In genomic region chr5:93085015-93085598, GRCm38 (mm10) we compare ENCODE assay signal across 13 mouse cellular contexts. TPM values are rescaled to one million over a fixed set of nuclear protein-coding genes. Genes with fewer than 3 reads are reported as not detected.
DNase-seq lines count a peak whose midpoint lies in the region; ATAC-seq and TF ChIP-seq lines count a peak whose summit lies in the region.
"Had no signal": no experiment of that assay in that cellular context is flagged by ENCODE, and none has a peak within 500 bp of the region (broad histone marks: within the 10 kb centered on the region; RNA-seq: fewer than 3 reads in every experiment).

No protein-coding gene starts in this region.

- H3K4me2 ChIP-seq in intestine, postnatal 0 days (replicated peaks; ENCODE audit: low read depth): no peak overlapping the region
- H3K4me2 ChIP-seq in intestine, embryonic 15.5 days (replicated peaks): no peak overlapping the region
- H3K4me2 ChIP-seq: forebrain, embryonic 13.5 days; hindbrain, embryonic 12.5 days had no signal

- no peaks in the 10 kb centered on the region for H3K27me3 ChIP-seq in intestine, postnatal 0 days (replicated peaks; ENCODE audit: control insufficient read depth, insufficient read depth, low read length)
- H3K27me3 ChIP-seq in intestine, embryonic 15.5 days (replicated peaks): no peaks in the 10 kb centered on the region
- no peaks in the 10 kb centered on the region for H3K27me3 ChIP-seq in Patski
- no peaks in the 10 kb centered on the region for H3K27me3 ChIP-seq in embryonic facial prominence, embryonic 10.5 days (replicated peaks; ENCODE audit: low read depth, poor library complexity, severe bottlenecking)
- H3K27me3 ChIP-seq: forebrain, embryonic 13.5 days; hindbrain, embryonic 12.5 days had no signal

- in situ Hi-C loops in Patski (cut with MboI; ENCODE audit: low pct_unique_long_range_greater_than_20kb): no loop called here

- POLR2A ChIA-PET in Patski (lab: Charles Lee): no interaction called here

- peak; percentile 21 for DNase-seq in adrenal gland, adult 2 months
- no peak for DNase-seq in adrenal gland, postnatal 4 days (ENCODE audit: low spot score in 2 of 2)
- no peak for DNase-seq in Patski (ENCODE audit: low read depth, low spot score)
- peak; percentile 69 to 76 for DNase-seq in kidney, postnatal 25 days
- DNase-seq in layer of hippocampus, postnatal 36 days: no peak
- DNase-seq in embryonic facial prominence, embryonic 10.5 days (ENCODE audit: low spot score): no peak

- H3K36me3 ChIP-seq in intestine, postnatal 0 days (ENCODE audit: control insufficient read depth, insufficient read depth): no peaks in the 10 kb centered on the region
- H3K36me3 ChIP-seq in intestine, embryonic 15.5 days: no peaks in the 10 kb centered on the region
- no peaks in the 10 kb centered on the region for H3K36me3 ChIP-seq in embryonic facial prominence, embryonic 10.5 days (replicated peaks)
- H3K36me3 ChIP-seq: hindbrain, embryonic 12.5 days had no signal

- CTCF ChIA-PET in Patski (lab: Charles Lee): interaction anchor here (0.6 to 2.1 kb wide), 10 partner anchors 11 to 356 kb away, joined by 3 to 6 read pairs (median 3); no protein-coding TSS in a partner anchor

- no peak for ATAC-seq in intestine, postnatal 0 days
- no peak for ATAC-seq in intestine, embryonic 15.5 days
- ATAC-seq in Patski: peak; percentile 87
- ATAC-seq: forebrain, embryonic 13.5 days had no signal

- H3K4me3 ChIP-seq in intestine, postnatal 0 days (ENCODE audit: low read depth, low read length): no peak overlapping the region
- no peak overlapping the region for H3K4me3 ChIP-seq in intestine, embryonic 15.5 days (replicated peaks)
- no peak overlapping the region for H3K4me3 ChIP-seq in embryonic facial prominence, embryonic 10.5 days
- H3K4me3 ChIP-seq: forebrain, embryonic 13.5 days; hindbrain, embryonic 12.5 days had no signal

- WGBS in intestine, postnatal 0 days: 59% methylated on average over 4 of the region's 4 CpGs
- 55% methylated on average over 4 of the region's 4 CpGs for WGBS in intestine, embryonic 15.5 days
- WGBS in embryonic facial prominence, embryonic 10.5 days: 61% methylated on average over 4 of the region's 4 CpGs

- no peak overlapping the region for H3K9ac ChIP-seq in intestine, postnatal 0 days (ENCODE audit: low read depth, low read length)
- no peak overlapping the region for H3K9ac ChIP-seq in intestine, embryonic 15.5 days
- H3K9ac ChIP-seq: forebrain, embryonic 13.5 days; hindbrain, embryonic 12.5 days had no signal

- no peaks in the 10 kb centered on the region for H3K4me1 ChIP-seq in intestine, postnatal 0 days (replicated peaks; ENCODE audit: control insufficient read depth, insufficient read depth, low read length)
- no peaks in the 10 kb centered on the region for H3K4me1 ChIP-seq in intestine, embryonic 15.5 days (replicated peaks)
- H3K4me1 ChIP-seq in embryonic facial prominence, embryonic 10.5 days: peaks cover 9% of the 10 kb centered on the region
- H3K4me1 ChIP-seq: forebrain, embryonic 13.5 days; hindbrain, embryonic 12.5 days had no signal

- TF ChIP-seq CTCF in intestine, postnatal 0 days (IDR thresholded peaks at IDR 0.05; ENCODE audit: low read depth): peak; percentile 35
- TF ChIP-seq CTCF in Patski (IDR thresholded peaks at IDR 0.05): no peak

- no peak overlapping the region for H3K27ac ChIP-seq in intestine, postnatal 0 days (ENCODE audit: low read depth, low read length)
- no peak overlapping the region for H3K27ac ChIP-seq in intestine, embryonic 15.5 days
- no peak overlapping the region for H3K27ac ChIP-seq in embryonic facial prominence, embryonic 10.5 days (replicated peaks)
- H3K27ac ChIP-seq: forebrain, embryonic 13.5 days; hindbrain, embryonic 12.5 days; macrophage had no signal

- H3K9me3 ChIP-seq in intestine, postnatal 0 days (ENCODE audit: control insufficient read depth): no peaks in the 10 kb centered on the region
- no peaks in the 10 kb centered on the region for H3K9me3 ChIP-seq in intestine, embryonic 15.5 days
- H3K9me3 ChIP-seq in embryonic facial prominence, embryonic 10.5 days: no peaks in the 10 kb centered on the region
- H3K9me3 ChIP-seq: forebrain, embryonic 13.5 days; hindbrain, embryonic 12.5 days had no signal

RNA-seq across cellular contexts. Expression of gene Sept11, which starts 8.1 kb away (rescaled TPM):
- 10 to 100 TPM; 41.3 to 51.4 TPM for total RNA-seq in adrenal gland, adult 2 months (2021)
- polyA plus RNA-seq in adrenal gland, adult 2 months (2012; rRNA removed): 8.4 and 9.4 TPM in 2 replicates
- 100 to 1,000 TPM; 114 to 144 TPM for total RNA-seq in adrenal gland, postnatal 4 days (2021)
- polyA plus RNA-seq in intestine, postnatal 0 days (2015; fragmentation: Nextera tagmentation; extraction: Ambion mirVana): 39.2 and 40.9 TPM in 2 replicates
- 138 and 157 TPM in 2 replicates for polyA plus RNA-seq in intestine, embryonic 15.5 days (2015; fragmentation: Nextera tagmentation; extraction: Ambion mirVana)
- polyA plus RNA-seq in Patski (2021): 335 TPM
- total RNA-seq in layer of hippocampus, postnatal 36 days (2021): 100 to 1,000 TPM; 102 to 114 TPM
- 294 and 297 TPM in 2 replicates for polyA plus RNA-seq in embryonic facial prominence, embryonic 10.5 days (2016; fragmentation: Nextera tagmentation; extraction: Ambion mirVana)

RNA-seq across cellular contexts. Expression of gene Sowahb, which starts 40.3 kb away (rescaled TPM):
- total RNA-seq in adrenal gland, adult 2 months (2021): under 1 TPM in 1 of 2 experiments, not detected in 1; 0.07 TPM
- not detected in 2 replicates for polyA plus RNA-seq in adrenal gland, adult 2 months (2012; rRNA removed)
- total RNA-seq in adrenal gland, postnatal 4 days (2021): under 1 TPM; 0.85 to 0.90 TPM
- polyA plus RNA-seq in intestine, postnatal 0 days (2015; fragmentation: Nextera tagmentation; extraction: Ambion mirVana): 16.1 and 18.0 TPM in 2 replicates
- 5.8 and 6.1 TPM in 2 replicates for polyA plus RNA-seq in intestine, embryonic 15.5 days (2015; fragmentation: Nextera tagmentation; extraction: Ambion mirVana)
- polyA plus RNA-seq in Patski (2021): 0.18 TPM
- total RNA-seq in layer of hippocampus, postnatal 36 days (2021): 1 to 10 TPM; 1.7 to 2.0 TPM
- polyA plus RNA-seq in embryonic facial prominence, embryonic 10.5 days (2016; fragmentation: Nextera tagmentation; extraction: Ambion mirVana): 0.78 and 0.85 TPM in 2 replicates
- polyA plus RNA-seq: forebrain, embryonic 13.5 days; macrophage; neural tube, embryonic 14.5 days; spleen, adult 2 months had no signal

Comparison
In these comparisons a context has a peak if more than half of its experiments do, and no peak if none do; other contexts are left out.
1. DNase-seq: peak in adrenal gland, adult 2 months (single experiment) and kidney, postnatal 25 days (2 of 2); none in adrenal gland, postnatal 4 days (0 of 2), Patski (single experiment), layer of hippocampus, postnatal 36 days (0 of 2) and embryonic facial prominence, embryonic 10.5 days (single experiment).